Mouse (Mus musculus) gastrocnemius, adult 18-20 months (tissue): Measurements from ENCODE around the gene Adamts20. TPM values are rescaled to one million over a fixed set of nuclear protein-coding genes. Genes with fewer than 3 reads are reported as not detected.

Experiments used
- DNase-seq: peaks from one replicate; pipeline ENCODE4 v3.0.0; 2021; ENCODE audit warnings: low spot score
- total RNA-seq, 2 experiments: library from RNA; stranded (reverse); gene quantifications; 2 replicates each; pipeline ENCODE4 v1.2.3; 2021

Adamts20 gene
- total RNA-seq, 2 experiments from 2014 or later: 1.9 to 2.3 TPM

DNA sequence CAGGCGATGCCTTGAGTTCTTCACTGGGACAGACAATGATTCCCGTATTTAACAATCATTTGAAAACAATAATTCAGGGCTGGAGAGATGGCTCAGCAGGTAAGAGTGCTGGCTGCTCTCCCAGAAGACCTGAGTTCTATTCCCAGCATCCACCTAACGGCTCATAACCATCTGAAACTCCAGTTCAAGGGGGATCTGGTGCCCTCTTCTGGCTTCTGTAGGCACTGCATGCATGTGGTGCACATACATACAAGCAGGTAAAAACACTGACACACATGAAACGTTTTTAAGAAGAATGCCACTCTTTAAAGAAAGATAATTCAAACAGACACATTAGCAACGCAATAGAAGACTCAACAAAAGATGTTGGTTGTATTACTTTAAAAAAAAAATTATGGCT, 120.9 kb downstream of the Adamts20 start:
- DNase-seq: no peak

DNA sequence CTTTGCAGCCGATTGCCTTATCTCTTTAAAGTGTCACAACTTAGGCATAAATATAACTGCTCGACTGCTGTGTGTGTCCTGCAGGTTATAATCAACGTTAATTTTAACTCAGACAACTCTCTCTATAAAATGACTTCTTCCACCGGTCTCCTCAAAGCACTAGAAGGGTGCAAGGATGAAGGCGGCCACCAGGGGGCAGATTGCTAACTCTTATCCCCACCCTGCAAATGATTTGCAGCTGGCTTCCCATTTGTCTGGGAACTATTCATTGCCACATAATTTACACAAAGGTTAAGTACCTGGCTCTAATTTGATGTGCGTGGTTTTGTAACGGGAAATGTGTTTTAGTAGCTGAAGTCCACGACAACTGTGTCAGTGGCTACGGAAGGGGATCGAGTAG, 122.9 kb downstream of the Adamts20 start:
- peak; percentile 72 for DNase-seq

DNA sequence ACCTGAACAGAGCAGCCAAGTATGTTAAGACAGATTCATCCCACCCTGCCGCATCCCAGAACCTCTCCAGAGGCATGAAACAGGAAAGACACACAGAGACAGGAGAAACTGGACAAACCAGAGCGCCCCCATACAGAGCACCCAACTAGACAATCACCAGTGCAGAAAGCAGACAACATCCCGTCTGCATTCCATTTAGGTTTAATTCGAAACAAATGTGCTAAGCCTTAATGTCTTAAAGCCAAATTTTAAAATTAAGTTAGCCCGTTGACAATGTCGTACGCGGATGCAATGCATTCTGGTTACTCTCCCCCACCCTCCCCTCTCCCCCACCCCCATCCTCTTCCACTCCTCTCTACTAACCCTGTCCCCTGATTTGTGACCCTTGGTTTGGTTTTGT, 126.2 kb downstream of the Adamts20 start:
- no peak for DNase-seq

DNA sequence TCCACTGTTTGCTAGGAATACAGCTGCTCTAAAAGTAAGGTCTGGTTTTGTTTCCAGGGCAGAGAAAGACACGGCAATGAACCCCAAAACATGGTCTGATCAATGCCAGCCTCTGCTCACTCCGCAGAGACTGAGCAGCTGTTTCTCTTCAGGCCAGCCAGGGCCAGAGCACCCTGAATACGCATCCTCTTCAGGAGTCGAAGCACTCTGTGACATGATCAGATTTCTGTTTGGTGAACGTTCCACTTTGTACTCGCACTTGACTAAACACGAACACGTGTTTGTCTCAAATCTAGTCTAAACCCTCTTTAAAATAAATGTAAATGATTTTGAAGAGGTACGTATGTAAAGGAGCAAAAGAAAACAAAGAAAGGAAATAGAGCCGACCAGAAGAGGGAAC, 130.6 kb downstream of the Adamts20 start:
- DNase-seq: no peak

DNA sequence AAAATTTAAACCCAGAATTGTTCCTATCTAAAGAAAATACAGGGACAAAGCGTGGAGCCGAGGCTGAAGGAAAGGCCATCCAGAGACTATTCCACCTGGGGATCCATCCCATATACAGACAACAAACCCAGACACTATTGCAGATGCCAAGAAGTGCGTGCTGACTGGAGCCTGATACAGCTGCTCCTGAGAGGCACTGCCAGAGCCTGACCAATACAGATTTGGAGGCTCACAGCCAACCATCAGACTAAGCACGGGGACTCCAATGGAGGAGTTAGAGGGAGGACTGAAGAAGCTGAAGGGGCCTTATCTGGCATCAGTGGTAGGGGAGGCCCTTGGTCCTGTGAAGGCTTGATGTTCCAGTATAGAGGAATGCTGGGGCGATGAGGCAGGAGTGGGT, 138.6 kb downstream of the Adamts20 start:
- DNase-seq: no peak

DNA sequence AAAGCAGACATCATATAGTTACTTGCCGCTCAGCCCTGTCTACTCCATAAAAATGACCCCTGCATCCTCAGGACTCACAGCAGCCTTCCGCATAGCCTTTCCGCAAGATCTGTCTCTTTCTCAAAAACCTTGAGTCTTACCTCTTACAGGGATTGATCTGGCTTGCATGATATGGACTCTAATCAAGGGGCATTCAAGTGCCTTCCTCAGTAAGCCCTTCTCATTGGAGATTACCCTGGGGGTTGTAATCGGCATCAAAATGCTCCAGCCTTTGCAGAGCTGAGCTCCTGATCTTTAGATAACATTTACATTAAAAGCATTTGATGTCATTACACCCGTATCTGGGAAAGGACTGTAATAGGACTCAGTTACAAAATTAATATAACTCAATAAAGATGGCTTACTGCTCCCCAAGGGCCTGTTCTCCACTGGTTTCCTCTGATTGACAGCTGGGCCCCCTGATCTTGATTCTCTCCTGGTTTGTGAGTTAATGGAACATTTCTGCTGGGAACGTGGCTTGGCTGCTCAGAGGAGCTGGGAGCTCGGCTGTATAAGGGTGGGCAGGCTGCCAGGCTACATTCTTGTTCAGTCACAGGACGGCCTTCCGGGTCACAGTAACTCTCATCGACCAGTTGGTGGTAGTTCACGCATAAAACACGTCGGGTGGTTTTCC, 139.6 kb downstream of the Adamts20 start:
- peak; percentile 45 for DNase-seq

DNA sequence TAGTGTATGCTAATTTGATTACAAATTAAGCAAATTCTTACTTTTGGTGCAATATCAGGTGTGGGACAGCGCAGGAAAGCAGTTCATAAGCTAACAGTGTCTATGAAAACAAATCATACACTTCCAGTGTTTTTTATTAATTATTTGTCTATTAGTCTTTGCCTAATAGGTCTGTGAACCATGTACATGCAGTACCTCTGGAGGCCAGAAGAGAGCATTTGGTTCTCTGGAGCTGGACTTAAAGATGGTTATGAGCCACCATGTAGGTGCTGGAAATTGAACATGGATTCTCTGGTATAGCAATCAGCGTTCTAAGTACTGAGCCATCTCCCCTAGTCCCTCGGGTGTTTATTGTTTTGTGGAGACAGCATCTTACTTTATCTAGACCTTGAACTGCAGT, 149.0 kb downstream of the Adamts20 start:
- no peak for DNase-seq

DNA sequence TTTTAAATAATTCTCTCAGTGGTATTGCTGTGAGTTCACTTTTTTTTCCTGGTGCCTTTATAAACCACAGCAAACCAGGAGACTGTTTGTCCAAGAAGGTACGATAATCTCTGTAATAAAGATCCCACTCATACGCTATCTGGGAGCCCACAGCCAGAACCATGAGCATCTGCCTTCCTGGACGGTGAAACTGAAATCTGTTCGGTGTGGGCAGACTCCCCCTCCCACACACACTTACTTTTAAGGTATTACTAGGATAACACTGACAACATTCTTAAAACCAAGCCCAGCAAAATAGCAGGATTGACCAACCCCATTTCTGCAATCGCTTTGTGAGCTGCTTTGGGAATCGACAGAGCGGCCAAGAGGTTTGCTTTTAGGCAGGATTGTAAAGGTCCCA, 155.5 kb downstream of the Adamts20 start:
- no peak for DNase-seq

DNA sequence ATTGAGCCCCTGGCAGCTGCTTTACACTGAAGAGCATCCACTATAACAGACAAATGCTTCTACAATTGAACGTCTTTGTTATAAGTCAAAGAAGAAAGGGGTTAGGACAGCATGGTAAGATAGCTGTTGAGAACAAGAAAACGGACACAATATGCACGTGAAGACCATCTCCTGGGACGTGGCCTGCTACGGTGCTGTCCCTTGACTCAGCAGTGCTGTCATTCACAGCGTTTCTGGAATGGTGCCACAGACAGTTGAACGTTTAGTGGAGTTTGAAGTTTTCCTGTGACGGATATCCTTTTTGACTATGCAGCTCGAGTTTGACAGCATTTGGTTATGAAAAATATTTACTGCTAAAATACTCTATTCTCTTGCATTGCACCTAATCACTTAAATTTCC, 157.3 kb downstream of the Adamts20 start:
- DNase-seq: no peak

DNA sequence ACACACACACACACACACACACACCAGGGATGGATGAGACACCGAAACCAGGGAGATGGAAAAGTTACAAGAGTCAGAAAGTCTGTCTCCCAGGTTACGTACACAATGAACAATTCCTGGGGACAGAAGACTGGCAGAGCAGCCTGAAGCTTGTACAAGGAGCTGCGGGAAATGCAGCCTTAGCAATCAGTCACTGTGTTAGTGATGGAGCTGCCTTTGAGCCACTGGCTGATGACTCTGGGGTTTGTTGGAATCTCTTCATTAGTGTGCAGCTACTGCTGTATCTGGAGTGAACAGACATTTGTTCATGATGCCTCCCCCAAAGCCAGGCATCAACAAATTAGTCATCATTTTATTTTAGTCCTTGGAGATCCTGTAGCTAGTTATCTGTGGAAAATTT, 162.1 kb downstream of the Adamts20 start:
- DNase-seq: no peak

DNA sequence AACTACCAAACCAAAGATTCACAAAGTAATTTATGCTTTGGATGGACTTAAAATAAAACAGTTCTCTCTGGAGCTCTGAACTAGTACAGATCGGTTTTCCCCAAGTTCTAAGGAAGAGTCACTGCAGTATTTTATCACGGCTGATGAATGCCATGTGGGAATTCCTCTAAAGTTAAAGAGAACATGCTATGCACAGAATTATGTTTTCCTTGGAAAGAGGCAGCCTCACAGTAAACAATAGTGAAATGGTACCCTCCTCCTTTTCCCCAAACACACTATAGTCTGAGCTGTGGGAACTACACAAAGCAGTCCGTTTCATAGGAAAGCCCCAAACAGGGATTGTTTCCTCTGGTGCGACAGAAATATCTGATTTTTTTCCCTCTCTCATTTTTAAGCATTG, 171.1 kb downstream of the Adamts20 start:
- DNase-seq: no peak

GRCm38 (mm10) chr15:94288015-94288414, 177.2 kb downstream of the Adamts20 start:
- DNase-seq: no peak

DNA sequence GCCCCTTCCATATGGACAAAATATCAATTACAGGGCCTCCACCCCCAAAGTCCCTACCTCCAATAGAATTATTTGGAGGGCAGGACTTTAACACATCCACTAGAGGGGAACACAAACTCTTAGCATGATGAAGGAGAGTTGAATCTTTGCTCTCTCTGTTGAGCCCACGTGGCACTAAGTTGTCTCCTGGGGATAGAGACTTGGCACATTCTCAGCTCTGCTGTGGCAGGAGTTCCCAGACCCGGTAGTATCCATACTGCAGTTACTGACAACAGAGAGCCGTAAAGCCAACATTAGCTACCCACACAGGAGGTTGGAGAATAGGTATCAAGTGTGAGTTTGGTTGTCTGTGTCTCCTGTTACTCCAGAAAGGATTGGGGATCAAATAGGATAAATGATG, 177.7 kb downstream of the Adamts20 start:
- DNase-seq: no peak

DNA sequence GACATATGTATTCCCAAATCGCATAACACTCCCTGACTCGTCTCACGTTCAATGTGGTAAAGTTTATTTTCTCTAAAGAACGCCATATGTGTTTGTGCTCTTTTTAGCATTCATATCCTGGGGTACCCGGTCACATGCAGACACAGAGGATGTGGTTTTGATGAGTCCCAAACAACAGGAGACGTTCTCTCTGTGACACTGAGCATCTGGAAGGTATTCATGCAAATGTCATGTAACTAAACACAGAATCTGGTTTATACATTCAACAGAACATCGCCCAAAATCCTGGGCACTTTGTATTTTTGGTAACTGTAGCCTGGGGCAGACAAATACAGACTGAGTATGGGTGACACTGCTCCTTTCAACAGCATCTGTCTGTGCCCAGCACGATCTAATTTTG, 188.8 kb downstream of the Adamts20 start:
- DNase-seq: no peak

DNA sequence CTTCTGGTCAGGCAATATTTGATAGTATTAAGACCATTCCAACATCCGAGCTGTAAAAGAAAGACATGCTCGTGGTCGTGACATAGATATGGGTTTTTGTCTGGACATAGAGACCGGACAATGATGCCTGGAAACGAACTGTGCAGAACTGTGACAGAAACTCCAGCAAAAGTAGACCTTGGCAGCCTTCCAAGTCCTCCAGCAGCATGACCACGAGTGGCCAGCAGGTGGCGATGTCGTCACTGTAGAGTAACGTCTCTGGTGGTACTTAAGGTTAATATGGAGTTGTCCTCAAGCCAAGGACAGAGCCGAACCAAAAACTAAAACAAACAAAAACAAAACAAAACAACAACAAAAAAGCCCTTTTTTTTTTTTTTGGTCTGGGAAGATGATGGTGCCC, 199.6 kb downstream of the Adamts20 start:
- peak; percentile 87 for DNase-seq

- no peak for DNase-seq
These were observed 200.7 kb downstream of the Adamts20 start for GRCm38 (mm10) chr15:94264497-94264879.

GRCm38 (mm10) chr15:94263866-94264496, 201.2 kb downstream of the Adamts20 start:
- no peak for DNase-seq

DNA sequence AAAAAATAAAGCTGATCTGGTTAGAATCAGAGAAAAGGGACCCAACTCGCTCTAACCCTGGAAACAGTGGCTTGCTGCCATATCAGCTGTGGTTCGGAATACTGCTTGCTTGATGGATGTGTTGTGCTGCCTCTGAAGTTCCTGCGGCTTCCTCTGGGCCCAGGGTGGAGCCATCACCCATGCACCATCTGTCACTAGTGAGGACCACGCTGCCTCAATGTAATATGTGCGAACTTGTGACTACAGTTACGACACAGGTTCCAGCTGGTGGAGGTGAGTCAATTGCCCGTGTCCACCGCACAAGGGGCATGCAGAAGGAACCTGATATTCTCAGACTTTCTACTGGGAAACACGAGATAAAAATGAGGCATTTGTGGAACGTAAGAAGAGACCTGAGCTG, 202.0 kb downstream of the Adamts20 start:
- no peak for DNase-seq

- DNase-seq: no peak
These were observed 205.7 kb downstream of the Adamts20 start for GRCm38 (mm10) chr15:94259497-94259896.

DNA sequence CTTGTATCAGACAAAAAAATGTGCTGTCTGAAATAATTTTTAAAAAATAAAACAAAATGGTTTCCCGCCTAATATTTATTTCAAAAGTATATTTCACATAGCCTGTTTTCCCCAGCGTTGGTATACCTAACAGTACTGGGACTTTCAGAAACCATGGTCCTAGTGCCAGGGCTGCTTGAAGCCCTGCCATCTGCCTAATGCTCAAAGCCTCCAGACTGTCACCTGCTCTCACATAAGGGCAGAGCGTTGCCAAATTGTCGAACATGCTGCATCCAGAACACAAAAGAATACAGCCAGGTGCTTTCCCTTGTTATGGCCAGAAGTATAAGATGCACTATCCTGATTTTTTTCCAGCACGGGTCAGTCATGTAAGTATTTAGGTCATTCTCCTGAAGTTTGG, 209.7 kb downstream of the Adamts20 start:
- no peak for DNase-seq

- DNase-seq: no peak
These were observed 210.2 kb downstream of the Adamts20 start for GRCm38 (mm10) chr15:94254861-94255516.

DNA sequence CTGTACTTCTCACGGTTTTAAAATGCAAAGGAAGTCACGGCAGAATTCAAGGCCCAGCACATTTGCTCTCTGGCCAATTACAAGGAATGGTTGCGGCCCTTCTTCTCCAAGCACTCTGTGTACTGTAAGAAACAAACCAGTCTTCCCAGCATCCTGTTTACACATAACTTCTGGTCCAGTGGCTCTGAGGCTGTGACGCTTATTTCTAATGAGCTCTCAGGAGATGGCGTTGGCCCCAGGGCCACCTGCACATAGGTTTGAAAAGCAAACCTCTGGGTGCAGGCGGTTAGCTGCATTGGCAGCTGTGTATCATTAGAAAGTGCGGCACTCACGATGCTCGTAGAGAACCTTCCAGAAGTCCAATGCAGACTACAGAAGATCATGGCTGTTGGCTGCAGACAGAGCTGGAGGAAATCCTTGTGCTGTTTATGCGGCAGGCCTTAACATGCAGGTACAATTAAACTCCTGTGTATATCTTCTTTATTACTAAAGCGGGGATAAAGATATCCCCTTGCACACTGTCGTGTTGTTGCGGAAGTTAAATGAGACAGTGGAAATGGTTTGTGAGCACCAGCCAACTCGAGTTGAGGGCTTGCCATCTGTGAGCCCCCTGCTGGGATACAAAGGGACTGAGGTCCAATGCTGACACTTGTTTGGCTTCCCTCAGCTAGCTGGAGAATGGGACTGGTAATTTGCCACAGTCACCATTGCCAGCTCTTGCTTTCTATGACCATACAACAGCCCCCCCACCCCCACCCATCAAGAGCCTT, 210.9 kb downstream of the Adamts20 start:
- no peak for DNase-seq
